25 mouse cellular contexts compared by ENCODE assay signal in the genomic region with DNA sequence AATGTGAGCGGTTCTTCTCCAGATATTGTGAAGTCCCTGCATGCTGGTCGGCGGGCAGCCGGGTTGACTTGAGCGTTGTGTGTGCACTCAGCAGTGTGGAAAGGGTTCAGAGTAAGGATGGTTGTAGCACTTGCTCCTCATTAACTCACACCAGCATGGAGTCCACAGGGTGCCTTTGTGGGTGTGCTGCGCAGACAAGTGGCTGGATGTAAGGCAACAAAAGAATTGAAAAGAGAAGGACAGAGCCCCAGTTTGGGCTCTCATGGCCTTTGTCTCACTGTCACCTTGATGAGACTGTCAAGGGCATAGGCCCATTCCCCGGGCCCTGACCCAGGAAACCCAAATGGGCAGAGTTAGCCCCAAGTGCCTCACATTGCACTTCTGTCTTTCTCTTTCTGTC.
"Had no signal": no experiment of that assay in that cellular context is flagged by ENCODE, and none has a peak within 500 bp of the region (broad histone marks: within the 10 kb centered on the region; RNA-seq: fewer than 3 reads in every experiment).

No protein-coding gene starts in this region.

- H3K27ac ChIP-seq: gastrocnemius, adult 2 months; heart, embryonic 10.5 days; hindbrain, embryonic 13.5 days; hindbrain, embryonic 15.5 days; hindbrain, postnatal 0 days; kidney, embryonic 15.5 days; kidney, postnatal 0 days; limb, embryonic 10.5 days; limb, embryonic 12.5 days; liver, embryonic 13.5 days; liver, embryonic 15.5 days had no signal

- H3K4me1 ChIP-seq: heart, embryonic 12.5 days; hindbrain, embryonic 13.5 days; hindbrain, embryonic 15.5 days; kidney, embryonic 15.5 days; liver, embryonic 13.5 days; liver, embryonic 15.5 days had no signal

- H3K9me3 ChIP-seq: heart, embryonic 10.5 days; heart, embryonic 12.5 days; hindbrain, embryonic 13.5 days; hindbrain, embryonic 15.5 days; kidney, embryonic 15.5 days; limb, embryonic 10.5 days; limb, embryonic 12.5 days; liver, embryonic 13.5 days; liver, embryonic 15.5 days had no signal

- H3K27me3 ChIP-seq: heart, embryonic 12.5 days; hindbrain, embryonic 15.5 days; kidney, embryonic 15.5 days; liver, embryonic 13.5 days; liver, embryonic 15.5 days had no signal

- H3K36me3 ChIP-seq: heart, embryonic 10.5 days; heart, embryonic 12.5 days; hindbrain, embryonic 13.5 days; hindbrain, embryonic 15.5 days; limb, embryonic 10.5 days; limb, embryonic 12.5 days; liver, embryonic 15.5 days had no signal

- DNase-seq: gastrocnemius, adult 2 months; gastrocnemius, postnatal 10 days; gastrocnemius, postnatal 25 days; heart, adult 18-20 months; heart, postnatal 10 days; heart, postnatal 36 days; kidney, adult 11 months; kidney, adult 2 months; kidney, adult 9 months; kidney, postnatal 14 days; kidney, postnatal 36 days; layer of hippocampus, adult 9-11 months; layer of hippocampus, postnatal 36 days; liver; liver, embryonic 13.5 days had no signal

- H3K4me3 ChIP-seq: gastrocnemius, adult 2 months; heart, embryonic 10.5 days; heart, embryonic 12.5 days; hindbrain, embryonic 13.5 days; hindbrain, embryonic 15.5 days; kidney, embryonic 15.5 days; limb, embryonic 10.5 days; limb, embryonic 12.5 days; liver, embryonic 13.5 days; liver, embryonic 15.5 days had no signal

- H3K9ac ChIP-seq: heart, embryonic 12.5 days; hindbrain, embryonic 13.5 days; hindbrain, embryonic 15.5 days; kidney, embryonic 15.5 days; limb, embryonic 12.5 days; liver, embryonic 13.5 days; liver, embryonic 15.5 days had no signal
